Mouse (Mus musculus): Measurements from ENCODE around the gene Ptgds. TPM values are rescaled to one million over a fixed set of nuclear protein-coding genes. Genes with fewer than 3 reads are reported as not detected.
A peak's percentile ranks its signal among the peaks of the same experiment; 100 is the strongest.

The Ptgds gene
- polyA plus RNA-seq, 1 experiment = 0.80 TPM

DNA sequence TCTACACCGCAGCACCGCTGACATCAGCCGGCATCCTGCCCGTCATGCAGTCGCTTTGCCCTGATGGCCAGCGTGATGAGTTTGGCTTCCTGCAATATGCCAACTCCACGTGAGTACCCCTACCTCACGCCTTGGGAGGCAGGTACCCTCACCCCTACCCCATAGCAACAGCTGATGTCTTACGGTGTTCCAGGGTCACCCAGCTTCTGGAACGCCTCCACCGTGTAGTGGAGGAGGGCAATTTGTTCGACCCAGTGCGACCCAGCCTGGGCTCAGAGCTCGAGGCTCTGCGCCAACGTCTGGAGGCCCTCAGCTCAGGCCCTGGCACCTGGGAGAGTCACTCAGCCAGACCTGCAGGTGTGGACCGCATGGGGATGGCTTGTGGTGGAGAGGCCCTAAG, 36.7 kb downstream of the Ptgds start:
- DNase-seq = no peak
- WGBS = 82% methylated on average over 17 of the region's 17 CpGs
- Histone ChIP-seq H3K4me1 (ENCODE audit: control insufficient read depth, insufficient read depth, low read length) (peaks cover 5% of the 10 kb centered on the region; the same call in 1 of the 2 replicates), H3K4me3 (replicated peaks; ENCODE audit: extremely low read depth, low read depth, low read length) (no peak overlapping the region)
- TF ChIP-seq POLR2A (IDR thresholded peaks at IDR 0.05; ENCODE audit: borderline replicate concordance, extremely low read depth, low read depth, low read length) = no peak
- TF ChIP-seq CTCF (IDR thresholded peaks at IDR 0.05; ENCODE audit: insufficient read depth, low read length) = no peak

DNA sequence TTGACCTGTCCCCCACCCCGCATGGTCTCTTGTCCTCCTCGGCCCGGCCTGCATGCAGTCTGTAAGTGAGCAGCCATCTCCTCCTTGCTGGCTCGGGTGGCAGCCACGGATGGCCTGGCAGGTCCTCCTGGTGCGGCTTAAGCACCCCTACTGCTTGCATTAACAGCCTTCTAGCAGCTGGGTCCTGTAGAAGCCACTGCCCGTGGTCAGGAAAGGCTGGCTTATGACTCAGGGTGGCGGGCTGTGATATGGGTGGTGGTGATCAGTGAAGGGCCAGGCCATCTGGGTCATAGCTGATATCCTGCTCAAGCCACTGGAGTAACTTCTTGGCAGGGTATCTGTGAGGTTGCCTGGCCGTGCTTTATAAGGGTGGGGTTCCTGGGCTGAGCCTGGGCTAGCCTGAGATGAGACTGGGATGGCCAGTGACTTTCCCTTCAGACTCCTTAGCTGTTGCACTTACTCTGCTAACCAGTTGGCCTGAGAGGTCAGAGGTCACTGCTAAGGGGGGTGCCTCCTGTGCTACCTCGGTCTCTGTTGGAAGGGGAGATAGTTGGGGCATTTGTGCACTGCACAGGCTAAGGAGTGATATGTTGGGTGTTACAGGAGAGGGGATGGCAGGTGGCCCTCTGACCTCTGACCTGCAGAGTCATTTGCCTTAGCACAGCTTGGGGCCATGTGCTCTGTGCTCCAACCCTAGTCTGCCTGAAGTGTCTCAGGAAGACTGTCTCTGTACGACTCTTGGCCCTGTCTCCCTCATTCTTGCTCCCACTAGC, 37.3 kb downstream of the Ptgds start:
- WGBS = 77% methylated on average over 11 of the region's 11 CpGs
- TF ChIP-seq CTCF (IDR thresholded peaks at IDR 0.05; ENCODE audit: insufficient read depth, low read length) (no peak), POLR2A (IDR thresholded peaks at IDR 0.05; ENCODE audit: borderline replicate concordance, extremely low read depth, low read depth, low read length) (no peak)
- Histone ChIP-seq H3K4me1 (ENCODE audit: control insufficient read depth, insufficient read depth, low read length) (peaks cover 5% of the 10 kb centered on the region; the same call in 1 of the 2 replicates), H3K4me3 (replicated peaks; ENCODE audit: extremely low read depth, low read depth, low read length) (no peak overlapping the region)
- no peak for DNase-seq

DNA sequence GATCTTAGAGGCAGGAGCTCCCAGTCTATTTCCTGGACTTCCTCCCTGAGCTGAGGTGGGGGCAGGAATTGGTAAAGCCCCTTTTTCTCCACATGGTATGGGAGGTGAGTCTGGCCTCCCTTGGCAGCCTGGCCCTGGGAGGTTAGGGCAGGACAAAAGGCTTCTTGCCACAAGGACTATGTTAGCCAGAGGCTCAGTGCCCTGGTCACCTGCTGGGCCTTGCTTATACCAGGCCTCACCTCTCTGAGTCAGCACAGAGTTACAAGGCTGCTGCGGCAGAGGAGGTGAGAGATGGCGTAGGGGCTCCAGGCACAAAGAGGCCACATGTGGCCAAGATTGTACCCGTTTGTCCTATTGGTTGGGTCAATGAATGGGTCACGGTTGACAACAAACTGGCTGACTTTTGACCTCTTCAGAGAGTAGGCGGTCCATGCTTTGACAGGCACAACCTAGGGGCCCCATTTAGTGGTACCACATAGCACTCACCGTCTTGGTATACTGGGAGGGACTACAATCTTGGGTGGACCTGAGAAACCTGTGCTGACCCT, 38.5 kb downstream of the Ptgds start:
- no peak overlapping the region for H3K4me3 ChIP-seq (replicated peaks; ENCODE audit: extremely low read depth, low read depth, low read length)
- peaks cover 5% of the 10 kb centered on the region; the same call in 1 of the 2 replicates for H3K4me1 ChIP-seq (ENCODE audit: control insufficient read depth, insufficient read depth, low read length)
- TF ChIP-seq CTCF (IDR thresholded peaks at IDR 0.05; ENCODE audit: insufficient read depth, low read length) (no peak), POLR2A (IDR thresholded peaks at IDR 0.05; ENCODE audit: borderline replicate concordance, extremely low read depth, low read depth, low read length) (no peak)
- 85% methylated on average over 6 of the region's 6 CpGs for WGBS
- DNase-seq = no peak

DNA sequence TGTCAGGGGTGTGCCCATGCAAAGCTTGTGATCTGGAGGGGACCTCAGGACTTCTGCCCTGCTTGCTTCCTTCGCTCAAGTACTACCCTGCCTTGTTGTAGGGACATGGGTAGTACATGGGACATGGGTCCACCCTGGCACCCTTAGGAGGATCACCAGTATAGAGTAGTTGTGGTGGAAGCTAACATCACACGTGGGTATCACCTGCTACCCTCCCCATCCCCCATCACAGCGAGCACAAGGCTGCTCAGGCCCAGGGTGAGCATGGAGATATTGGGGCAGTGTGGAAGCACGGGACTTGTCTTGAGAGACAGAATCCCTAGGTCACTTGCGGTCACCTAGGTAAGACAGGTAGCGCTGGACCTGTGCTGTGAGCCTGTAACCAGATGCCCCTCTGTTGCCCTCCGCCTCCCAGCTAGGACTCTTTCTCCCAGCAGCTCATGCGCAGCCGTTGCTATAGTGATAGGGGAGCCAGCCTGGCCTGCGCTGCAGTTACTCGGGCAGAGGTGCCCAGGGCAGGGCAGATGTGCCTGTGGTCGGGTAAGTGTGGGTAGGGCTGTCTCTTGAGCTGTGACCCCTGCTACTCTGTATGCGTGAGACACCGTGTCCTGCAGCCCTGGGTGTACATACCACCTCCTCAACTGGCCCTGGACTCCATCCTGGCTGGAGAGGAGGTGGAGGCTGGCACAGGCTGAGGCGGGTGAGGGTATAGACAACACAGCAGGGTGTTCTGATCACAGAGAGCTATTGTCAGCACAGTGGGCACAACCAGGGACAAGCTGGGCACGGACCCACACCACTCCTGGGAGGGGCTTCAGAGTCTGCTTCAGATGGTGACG, 39.2 kb downstream of the Ptgds start:
- TF ChIP-seq POLR2A (IDR thresholded peaks at IDR 0.05; ENCODE audit: borderline replicate concordance, extremely low read depth, low read depth, low read length) (no peak), CTCF (IDR thresholded peaks at IDR 0.05; ENCODE audit: insufficient read depth, low read length) (no peak)
- 81% methylated on average over 17 of the region's 17 CpGs for WGBS

DNA sequence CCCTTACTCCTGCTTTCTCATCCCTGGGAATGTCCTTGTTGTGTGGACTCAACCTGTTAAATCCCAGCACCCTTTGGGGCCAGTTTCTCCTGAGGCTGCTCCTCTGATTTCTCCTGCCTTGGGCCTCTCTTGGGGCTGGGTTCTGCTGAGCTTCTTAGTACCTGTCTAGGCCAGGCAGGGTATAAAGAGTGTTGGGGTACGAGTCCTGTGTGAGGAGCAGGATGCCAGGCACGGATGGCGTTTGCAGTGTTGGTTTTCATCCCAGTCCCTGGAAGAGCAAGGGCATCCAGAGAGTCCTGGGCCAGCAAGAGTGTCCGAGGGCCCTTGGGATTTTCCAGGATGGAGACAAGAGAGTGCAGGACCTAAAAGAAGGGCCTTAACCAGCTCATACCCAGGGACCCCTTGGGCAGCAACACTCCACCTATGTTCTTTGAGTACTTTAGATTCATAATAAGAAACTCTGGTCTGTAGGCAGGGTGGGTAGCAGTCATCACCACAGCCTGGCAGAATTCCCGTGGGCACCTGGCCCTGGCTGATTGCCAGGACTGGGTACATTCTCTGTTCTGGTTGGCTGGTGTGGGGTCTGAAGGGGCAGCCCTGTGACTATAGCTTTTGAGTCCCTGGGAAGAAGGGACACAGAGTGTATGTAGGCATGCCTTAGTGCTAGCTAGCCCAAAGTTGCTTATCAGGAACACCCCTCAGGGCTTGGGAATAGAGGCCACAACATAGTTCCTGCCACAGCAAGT, 40.2 kb downstream of the Ptgds start:
- Histone ChIP-seq H3K4me3 (replicated peaks; ENCODE audit: extremely low read depth, low read depth, low read length) (no peak overlapping the region), H3K4me1 (ENCODE audit: control insufficient read depth, insufficient read depth, low read length) (peaks cover 5% of the 10 kb centered on the region; the same call in 1 of the 2 replicates)
- WGBS = 63% methylated on average over 5 of the region's 5 CpGs
- TF ChIP-seq POLR2A (IDR thresholded peaks at IDR 0.05; ENCODE audit: borderline replicate concordance, extremely low read depth, low read depth, low read length) (no peak), CTCF (IDR thresholded peaks at IDR 0.05; ENCODE audit: insufficient read depth, low read length) (no peak)
- DNase-seq = no peak

More for the DNA sequence above, 39.2 kb downstream of the Ptgds start:
- H3K4me3 ChIP-seq (replicated peaks; ENCODE audit: extremely low read depth, low read depth, low read length) = no peak overlapping the region
- no peak for DNase-seq
- H3K4me1 ChIP-seq (ENCODE audit: control insufficient read depth, insufficient read depth, low read length) = peaks cover 5% of the 10 kb centered on the region; the same call in 1 of the 2 replicates

DNA sequence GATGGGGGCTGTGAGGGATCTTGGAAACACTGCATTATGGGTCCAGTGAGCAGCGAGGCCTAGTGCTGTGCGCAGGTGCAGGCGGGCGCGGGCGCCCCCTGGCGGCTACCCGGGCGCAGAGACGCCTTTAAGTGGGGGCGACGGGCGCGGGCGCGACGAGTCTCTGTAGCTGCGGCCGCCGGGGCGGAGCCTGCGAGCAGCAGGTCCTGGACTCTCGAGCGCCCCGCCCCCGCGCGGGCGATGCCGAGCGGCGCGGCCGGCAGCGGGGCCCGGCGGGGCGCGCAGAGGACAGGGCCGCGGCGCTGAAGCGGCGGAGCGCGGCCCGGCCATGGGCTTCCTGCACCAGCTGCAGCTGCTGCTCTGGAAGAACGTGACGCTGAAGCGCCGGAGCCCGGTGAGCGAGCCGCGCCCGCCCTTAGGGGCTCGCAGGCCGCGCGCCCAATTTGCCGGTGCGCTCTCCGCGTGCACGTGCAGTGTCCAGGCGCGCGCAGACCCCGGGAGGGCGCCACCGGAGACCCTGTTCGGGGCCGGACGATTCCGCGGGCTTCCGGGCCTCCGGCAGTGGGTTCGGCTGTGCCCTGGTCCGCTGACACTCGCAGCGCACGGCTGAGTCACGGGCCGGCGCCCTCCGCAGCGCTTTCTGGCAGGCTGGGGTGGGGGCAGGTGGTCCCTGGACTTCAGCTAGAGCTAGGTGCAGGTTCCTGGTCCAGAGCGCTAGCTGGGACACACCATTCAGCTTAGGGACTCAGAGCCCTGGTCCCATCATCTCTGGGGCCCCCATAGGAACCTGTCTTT, 41.2 kb downstream of the Ptgds start, which contains the start of gene Abca2:
Gene Abca2 (plus strand): TSS at position 262 of the 795 bp plus-strand sequence.
- peak; percentile 88 for DNase-seq
- WGBS = under 1% methylated on average over 88 of the region's 89 CpGs
- H3K4me1 ChIP-seq (ENCODE audit: control insufficient read depth, insufficient read depth, low read length) = peaks cover 5% of the 10 kb centered on the region; the same call in 1 of the 2 replicates
- TF ChIP-seq CTCF (IDR thresholded peaks at IDR 0.05; ENCODE audit: insufficient read depth, low read length) (peak; percentile 59), POLR2A (IDR thresholded peaks at IDR 0.05; ENCODE audit: borderline replicate concordance, extremely low read depth, low read depth, low read length) (no peak)
- H3K4me3 ChIP-seq (replicated peaks; ENCODE audit: extremely low read depth, low read depth, low read length) = peak within 1 kb of the TSS; percentile 66

DNA sequence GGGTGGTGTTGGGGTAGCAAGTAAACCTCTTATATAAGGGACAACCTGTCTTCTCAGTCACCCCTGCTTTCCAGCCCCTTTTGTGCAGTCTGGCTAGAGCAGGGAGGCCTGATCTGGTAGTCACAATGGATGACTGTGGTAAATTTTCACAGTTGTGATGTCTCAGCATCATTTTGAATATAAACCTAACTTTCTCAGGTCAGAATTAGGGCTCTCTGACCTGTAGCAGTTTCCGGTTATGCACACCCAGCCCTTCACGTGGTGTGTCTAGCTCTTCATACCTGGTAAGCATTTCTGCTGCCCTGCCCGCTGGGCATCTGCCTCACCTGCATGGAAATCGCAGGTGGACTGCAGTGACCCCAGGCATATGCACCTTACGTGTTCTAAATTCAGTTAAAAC, 42.6 kb downstream of the Ptgds start:
- no peak for DNase-seq
- peaks cover 5% of the 10 kb centered on the region; the same call in 1 of the 2 replicates for H3K4me1 ChIP-seq (ENCODE audit: control insufficient read depth, insufficient read depth, low read length)
- 88% methylated on average over 5 of the region's 5 CpGs for WGBS
- no peak overlapping the region for H3K4me3 ChIP-seq (replicated peaks; ENCODE audit: extremely low read depth, low read depth, low read length)
- TF ChIP-seq POLR2A (IDR thresholded peaks at IDR 0.05; ENCODE audit: borderline replicate concordance, extremely low read depth, low read depth, low read length) (no peak), CTCF (IDR thresholded peaks at IDR 0.05; ENCODE audit: insufficient read depth, low read length) (no peak)

DNA sequence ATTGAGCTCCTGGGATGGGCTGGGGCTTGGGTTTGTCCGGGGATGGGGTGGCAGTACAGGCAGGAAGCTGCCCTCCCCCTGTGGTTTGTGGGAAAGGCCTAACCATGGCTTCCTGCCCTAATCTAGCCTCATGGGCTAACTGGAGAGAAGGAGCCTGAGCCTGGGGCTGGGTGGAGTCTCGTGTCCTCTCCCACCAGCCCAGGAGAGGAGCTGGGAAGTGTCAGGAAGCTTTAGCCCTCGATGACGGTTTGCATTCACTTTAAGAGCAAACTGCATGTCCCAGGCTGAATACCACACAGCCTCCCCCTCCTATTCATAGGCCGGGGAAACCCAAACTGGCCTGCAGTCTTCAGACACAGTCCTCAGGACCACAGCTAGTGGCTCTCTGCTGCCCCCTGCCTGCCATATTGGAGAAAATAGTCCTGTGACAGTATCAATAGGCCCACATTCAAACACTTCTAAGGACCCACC, 43.1 kb downstream of the Ptgds start:
- peaks cover 5% of the 10 kb centered on the region; the same call in 1 of the 2 replicates for H3K4me1 ChIP-seq (ENCODE audit: control insufficient read depth, insufficient read depth, low read length)
- peak; percentile 59 for DNase-seq
- WGBS = 25% methylated on average over 5 of the region's 5 CpGs
- no peak overlapping the region for H3K4me3 ChIP-seq (replicated peaks; ENCODE audit: extremely low read depth, low read depth, low read length)
- peak; percentile 75 for TF ChIP-seq CTCF (IDR thresholded peaks at IDR 0.05; ENCODE audit: insufficient read depth, low read length)
- TF ChIP-seq POLR2A (IDR thresholded peaks at IDR 0.05; ENCODE audit: borderline replicate concordance, extremely low read depth, low read depth, low read length) = no peak
